Mouse (Mus musculus): ENCODE measurements around the gene Tufm.

Gene Tufm

GRCm38 (mm10) chr7:126487052-126487483 lies at the start of gene Tufm:
Tufm (plus strand) TSS chr7:126487361.
- peak; percentile 97 to 98 for DNase-seq (ENCODE audit: inconsistent age in 2 of 2, low spot score in 1 of 2)

- DNase-seq (ENCODE audit: inconsistent age in 2 of 2, low spot score in 1 of 2): no peak
Measured at GRCm38 (mm10) chr7:126440134-126440533, 47.0 kb upstream of the Tufm start.

- no peak for DNase-seq (ENCODE audit: inconsistent age in 2 of 2, low spot score in 1 of 2)
Measured at GRCm38 (mm10) chr7:126443997-126444396, 43.2 kb upstream of the Tufm start.

GRCm38 (mm10) chr7:126444536-126444935 lies 42.6 kb upstream of the Tufm start:
- no peak for DNase-seq (ENCODE audit: inconsistent age in 2 of 2, low spot score in 1 of 2)

- no peak for DNase-seq (ENCODE audit: inconsistent age in 2 of 2, low spot score in 1 of 2)
Measured at GRCm38 (mm10) chr7:126445104-126445815, 41.9 kb upstream of the Tufm start.

GRCm38 (mm10) chr7:126446217-126446616 lies 40.9 kb upstream of the Tufm start:
- no peak for DNase-seq (ENCODE audit: inconsistent age in 2 of 2, low spot score in 1 of 2)

GRCm38 (mm10) chr7:126448481-126448880 lies 38.7 kb upstream of the Tufm start:
- no peak for DNase-seq (ENCODE audit: inconsistent age in 2 of 2, low spot score in 1 of 2)

GRCm38 (mm10) chr7:126449991-126450390 lies 37.2 kb upstream of the Tufm start:
- DNase-seq (ENCODE audit: inconsistent age in 2 of 2, low spot score in 1 of 2): no peak

- no peak for DNase-seq (ENCODE audit: inconsistent age in 2 of 2, low spot score in 1 of 2)
Measured at GRCm38 (mm10) chr7:126450641-126451040, 36.5 kb upstream of the Tufm start.

- DNase-seq (ENCODE audit: inconsistent age in 2 of 2, low spot score in 1 of 2): no peak
Measured at GRCm38 (mm10) chr7:126452244-126452643, 34.9 kb upstream of the Tufm start.

- DNase-seq (ENCODE audit: inconsistent age in 2 of 2, low spot score in 1 of 2): no peak
Measured at GRCm38 (mm10) chr7:126453861-126454260, 33.3 kb upstream of the Tufm start.

- DNase-seq (ENCODE audit: inconsistent age in 2 of 2, low spot score in 1 of 2): no peak
Measured at GRCm38 (mm10) chr7:126455242-126455641, 31.9 kb upstream of the Tufm start.

GRCm38 (mm10) chr7:126456382-126457266 lies 30.5 kb upstream of the Tufm start:
- DNase-seq (ENCODE audit: inconsistent age in 2 of 2, low spot score in 1 of 2): no peak

GRCm38 (mm10) chr7:126458225-126458624 lies 28.9 kb upstream of the Tufm start:
- DNase-seq (ENCODE audit: inconsistent age in 2 of 2, low spot score in 1 of 2): no peak

GRCm38 (mm10) chr7:126458844-126459618 lies 28.1 kb upstream of the Tufm start:
- no peak for DNase-seq (ENCODE audit: inconsistent age in 2 of 2, low spot score in 1 of 2)

- no peak for DNase-seq (ENCODE audit: inconsistent age in 2 of 2, low spot score in 1 of 2)
Measured at GRCm38 (mm10) chr7:126460623-126461399, 26.4 kb upstream of the Tufm start.

GRCm38 (mm10) chr7:126461626-126462025 lies 25.5 kb upstream of the Tufm start:
- DNase-seq (ENCODE audit: inconsistent age in 2 of 2, low spot score in 1 of 2): no peak

GRCm38 (mm10) chr7:126463004-126463403 lies 24.2 kb upstream of the Tufm start, which contains the start of gene Atp2a1:
Atp2a1 (minus strand) TSS chr7:126463108.
- no peak for DNase-seq (ENCODE audit: inconsistent age in 2 of 2, low spot score in 1 of 2)

GRCm38 (mm10) chr7:126463547-126463946 lies 23.6 kb upstream of the Tufm start:
- no peak for DNase-seq (ENCODE audit: inconsistent age in 2 of 2, low spot score in 1 of 2)

GRCm38 (mm10) chr7:126464121-126464520 lies 23.0 kb upstream of the Tufm start:
- DNase-seq (ENCODE audit: inconsistent age in 2 of 2, low spot score in 1 of 2): no peak

Measured in adrenal gland, adult (tissue).